Mouse (Mus musculus) telencephalon, adult 2 months (tissue): ENCODE results near the gene Gjb1.
"Not testable (repeated sequence)": the region's sequence is repeated elsewhere in the genome, so short reads cannot be mapped to it uniquely, and the experiment has no call there.

Experiments used
- DNase-seq: peaks from one replicate; pipeline ENCODE4 v3.0.0-alpha.2; 2011; ENCODE audit warnings: low read depth, low spot score

Gjb1 gene

GRCm38 (mm10) chrX:101376190-101376968, at the start of gene Gjb1:
TSS of gene Gjb1 (plus strand) at chrX:101376378.
- no peak for DNase-seq

GRCm38 (mm10) chrX:101329372-101330028, 46.7 kb upstream of the Gjb1 start:
- peak; percentile 35 for DNase-seq

GRCm38 (mm10) chrX:101332031-101332374, 44.2 kb upstream of the Gjb1 start:
- no peak for DNase-seq

- peak; percentile 97 for DNase-seq
Measured at GRCm38 (mm10) chrX:101332375-101333211, 43.6 kb upstream of the Gjb1 start.

- DNase-seq = no peak
Measured at GRCm38 (mm10) chrX:101334606-101335005, 41.6 kb upstream of the Gjb1 start.

- no peak for DNase-seq
Measured at GRCm38 (mm10) chrX:101338666-101339065, 37.5 kb upstream of the Gjb1 start.

- DNase-seq = not testable (repeated sequence)
Measured at GRCm38 (mm10) chrX:101342837-101343236, 33.3 kb upstream of the Gjb1 start.

- no peak for DNase-seq
Measured at GRCm38 (mm10) chrX:101345456-101345855, 30.7 kb upstream of the Gjb1 start.

GRCm38 (mm10) chrX:101346475-101346874, 29.7 kb upstream of the Gjb1 start:
- no peak for DNase-seq

GRCm38 (mm10) chrX:101351188-101351587, 25.0 kb upstream of the Gjb1 start:
- no peak for DNase-seq

- DNase-seq = not testable (repeated sequence)
Measured at GRCm38 (mm10) chrX:101358902-101359301, 17.3 kb upstream of the Gjb1 start.

GRCm38 (mm10) chrX:101369001-101369400, 7.2 kb upstream of the Gjb1 start:
- no peak for DNase-seq

- DNase-seq = no peak
Measured at GRCm38 (mm10) chrX:101370573-101370972, 5.6 kb upstream of the Gjb1 start.

GRCm38 (mm10) chrX:101372946-101373345, 3.2 kb upstream of the Gjb1 start:
- DNase-seq = no peak

GRCm38 (mm10) chrX:101377076-101377475, 898 bp downstream of the Gjb1 start:
- DNase-seq = no peak

- DNase-seq = no peak
Measured at GRCm38 (mm10) chrX:101379744-101380143, 3.6 kb downstream of the Gjb1 start.

- no peak for DNase-seq
Measured at GRCm38 (mm10) chrX:101383455-101383854, 7.3 kb downstream of the Gjb1 start.

- DNase-seq = no peak
Measured at GRCm38 (mm10) chrX:101384439-101385137, 8.4 kb downstream of the Gjb1 start.

GRCm38 (mm10) chrX:101386222-101386621, 10.0 kb downstream of the Gjb1 start:
- DNase-seq = no peak

- no peak for DNase-seq
Measured at GRCm38 (mm10) chrX:101388866-101389537, 12.8 kb downstream of the Gjb1 start.

- no peak for DNase-seq
Measured at GRCm38 (mm10) chrX:101394341-101394740, 18.2 kb downstream of the Gjb1 start.
